In the genomic region with DNA sequence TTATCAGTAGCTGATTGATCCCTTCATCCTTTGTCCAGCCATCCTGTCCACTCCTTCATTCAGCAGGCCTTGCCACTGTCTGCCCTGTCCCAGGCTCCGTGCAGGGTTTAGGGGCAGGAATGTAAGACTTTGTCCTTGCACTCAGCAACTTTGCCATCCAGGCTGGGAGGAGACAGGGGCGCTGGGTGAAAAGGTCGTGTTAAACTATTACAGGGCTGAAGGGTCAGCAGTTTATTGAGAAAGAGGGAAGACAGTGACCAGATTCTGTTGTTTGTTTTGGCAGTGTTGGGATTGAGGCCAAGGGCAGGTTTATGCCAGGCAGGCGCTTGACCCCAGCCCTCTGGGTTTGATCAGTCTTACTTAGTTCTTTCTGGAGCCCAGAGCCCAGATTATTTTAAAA, we compare ENCODE assay signal across 11 mouse cellular contexts. TPM values are rescaled to one million over a fixed set of nuclear protein-coding genes. Genes with fewer than 3 reads are reported as not detected.
DNase-seq lines count a peak whose midpoint lies in the region; ATAC-seq and TF ChIP-seq lines count a peak whose summit lies in the region.
"Had no signal": no experiment of that assay in that cellular context is flagged by ENCODE, and none has a peak within 500 bp of the region (broad histone marks: within the 10 kb centered on the region; RNA-seq: fewer than 3 reads in every experiment).

No protein-coding gene starts in this region.

- intact Hi-C loops in gastrocnemius, adult 2 months (cut with DNase I), result loop anchor here (1.0 to 10.0 kb wide), 5 partner anchors 41 to 323 kb away; a partner anchor contains a TSS
- intact Hi-C loops in gastrocnemius, postnatal 14 days (cut with DNase I; ENCODE audit: low total_unique reads), result no loop called here
- intact Hi-C loops in left cerebral cortex, adult 2 months (cut with DNase I), result loop anchor here (1.0 to 2.0 kb wide), 3 partner anchors 75 to 172 kb away; a partner anchor contains a TSS

- no peak overlapping the region for H3K4me3 ChIP-seq in gastrocnemius, adult 2 months
- H3K4me3 ChIP-seq in midbrain, embryonic 10.5 days, result no peak overlapping the region
- H3K4me3 ChIP-seq in midbrain, embryonic 14.5 days (replicated peaks; ENCODE audit: low read depth, low read length), result no peak overlapping the region
- H3K4me3 ChIP-seq in kidney, embryonic 16.5 days (ENCODE audit: low read length), result no peak overlapping the region
- no peak overlapping the region for H3K4me3 ChIP-seq in liver, embryonic 16.5 days (ENCODE audit: low read depth, low read length)
- H3K4me3 ChIP-seq in left cerebral cortex, adult 2 months, result no peak overlapping the region
- H3K4me3 ChIP-seq: embryonic facial prominence, embryonic 10.5 days had no signal

- no peaks in the 10 kb centered on the region for H3K9me3 ChIP-seq in midbrain, embryonic 10.5 days (replicated peaks)
- H3K9me3 ChIP-seq in midbrain, embryonic 14.5 days (ENCODE audit: control insufficient read depth, low read length), result no peaks in the 10 kb centered on the region
- no peaks in the 10 kb centered on the region for H3K9me3 ChIP-seq in kidney, embryonic 16.5 days (ENCODE audit: low read length)
- H3K9me3 ChIP-seq in liver, embryonic 16.5 days (replicated peaks; ENCODE audit: control insufficient read depth, low read length), result no peaks in the 10 kb centered on the region
- H3K9me3 ChIP-seq: embryonic facial prominence, embryonic 10.5 days; megakaryocyte, embryonic 14.5 days had no signal

- no peaks in the 10 kb centered on the region for H3K27me3 ChIP-seq in midbrain, embryonic 10.5 days (ENCODE audit: low read depth, poor library complexity, severe bottlenecking)
- H3K27me3 ChIP-seq in midbrain, embryonic 14.5 days (ENCODE audit: control insufficient read depth, insufficient read depth, low read length), result no peaks in the 10 kb centered on the region
- no peaks in the 10 kb centered on the region for H3K27me3 ChIP-seq in kidney, embryonic 16.5 days (ENCODE audit: insufficient read depth, low read length)
- H3K27me3 ChIP-seq in liver, embryonic 16.5 days (ENCODE audit: control insufficient read depth, insufficient read depth, low read depth, low read length), result no peaks in the 10 kb centered on the region
- H3K27me3 ChIP-seq: megakaryocyte, embryonic 14.5 days had no signal

- WGBS in midbrain, embryonic 10.5 days, result 75% methylated on average over 4 of the region's 4 CpGs
- 82% methylated on average over 4 of the region's 4 CpGs for WGBS in midbrain, embryonic 14.5 days
- 53% methylated on average over 4 of the region's 4 CpGs for WGBS in kidney, embryonic 16.5 days
- 63% methylated on average over 4 of the region's 4 CpGs for WGBS in liver, embryonic 16.5 days (ENCODE audit: insufficient replicate concordance)

- no peak for DNase-seq in gastrocnemius, adult 2 months
- no peak for DNase-seq in gastrocnemius, postnatal 14 days
- no peak for DNase-seq in midbrain, embryonic 10.5 days (ENCODE audit: low spot score)
- DNase-seq in midbrain, embryonic 14.5 days, result no peak
- no peak for DNase-seq in retina, postnatal 1 day
- DNase-seq in left cerebral cortex, adult 2 months (ENCODE audit: extremely low spot score in 1 of 2, low spot score in 2 of 2), result no peak
- DNase-seq: cerebellum, adult 2 months had no signal

- H3K4me1 ChIP-seq in midbrain, embryonic 10.5 days, result no peaks in the 10 kb centered on the region
- no peaks in the 10 kb centered on the region for H3K4me1 ChIP-seq in midbrain, embryonic 14.5 days (ENCODE audit: control insufficient read depth, insufficient read depth, low read length)
- H3K4me1 ChIP-seq in kidney, embryonic 16.5 days (ENCODE audit: insufficient read depth, low read length), result peaks cover 3% of the 10 kb centered on the region; the same call in 1 of the 2 replicates
- peaks cover 4% of the 10 kb centered on the region; the same call in 1 of the 2 replicates for H3K4me1 ChIP-seq in liver, embryonic 16.5 days (ENCODE audit: control insufficient read depth, low read depth, low read length)

- peak overlapping the region; percentile 78 for H3K27ac ChIP-seq in gastrocnemius, adult 2 months
- H3K27ac ChIP-seq in midbrain, embryonic 10.5 days (replicated peaks), result 0 out of 2 replicates have a peak overlapping the region, but pooled peaks have one; percentile 17
- H3K27ac ChIP-seq in midbrain, embryonic 14.5 days (replicated peaks; ENCODE audit: low read depth, low read length), result no peak overlapping the region
- peak overlapping the region; percentile 13 for H3K27ac ChIP-seq in kidney, embryonic 16.5 days (ENCODE audit: low read length)
- H3K27ac ChIP-seq in liver, embryonic 16.5 days (ENCODE audit: low read length), result 0 out of 2 replicates have a peak overlapping the region, but pooled peaks have one; percentile 24
- no peak overlapping the region for H3K27ac ChIP-seq in left cerebral cortex, adult 2 months
- H3K27ac ChIP-seq: embryonic facial prominence, embryonic 10.5 days had no signal

- no peak overlapping the region for H3K4me2 ChIP-seq in midbrain, embryonic 14.5 days (ENCODE audit: low read length)
- no peak overlapping the region for H3K4me2 ChIP-seq in kidney, embryonic 16.5 days (replicated peaks; ENCODE audit: low read depth, low read length)
- H3K4me2 ChIP-seq in liver, embryonic 16.5 days (ENCODE audit: low read depth, low read length), result no peak overlapping the region

- H3K36me3 ChIP-seq in midbrain, embryonic 10.5 days, result peaks cover 96% of the 10 kb centered on the region
- H3K36me3 ChIP-seq in midbrain, embryonic 14.5 days (ENCODE audit: control insufficient read depth, insufficient read depth, low read length), result peaks cover 81% of the 10 kb centered on the region
- peaks cover 53% of the 10 kb centered on the region for H3K36me3 ChIP-seq in kidney, embryonic 16.5 days (ENCODE audit: insufficient read depth, low read length)
- peaks cover 5% of the 10 kb centered on the region; the same call in 1 of the 2 replicates for H3K36me3 ChIP-seq in liver, embryonic 16.5 days (ENCODE audit: control insufficient read depth, insufficient read depth)

- TF ChIP-seq CTCF in gastrocnemius, adult 2 months (IDR thresholded peaks at IDR 0.05), result no peak
- TF ChIP-seq CTCF in left cerebral cortex, adult 2 months (IDR thresholded peaks at IDR 0.05), result no peak

- no peak overlapping the region for H3K9ac ChIP-seq in midbrain, embryonic 14.5 days (replicated peaks; ENCODE audit: low read length)
- H3K9ac ChIP-seq in kidney, embryonic 16.5 days (replicated peaks; ENCODE audit: low read length), result 0 out of 2 replicates have a peak overlapping the region, but pooled peaks have one; percentile 23
- H3K9ac ChIP-seq in liver, embryonic 16.5 days (ENCODE audit: low read depth, low read length), result no peak overlapping the region

- ATAC-seq in midbrain, embryonic 14.5 days (ENCODE audit: low FRiP score, low TSS enrichment), result no peak
- peak; percentile 33; the same call in 1 of the 2 replicates for ATAC-seq in kidney, embryonic 16.5 days (ENCODE audit: low FRiP score, low TSS enrichment)
- peak; percentile 81 for ATAC-seq in liver, embryonic 16.5 days (ENCODE audit: low read depth)

RNA-seq across cellular contexts. Expression of a gene that starts 25.2 kb away (rescaled TPM):
- 10 to 100 TPM; 28.7 to 31.2 TPM for total RNA-seq in gastrocnemius, adult 2 months (2021)
- total RNA-seq in gastrocnemius, postnatal 14 days (2021), result 10 to 100 TPM; 37.4 to 40.8 TPM
- 117 and 122 TPM in 2 replicates for polyA plus RNA-seq in midbrain, embryonic 10.5 days (2016; fragmentation: Nextera tagmentation; extraction: Ambion mirVana)
- polyA plus RNA-seq in midbrain, embryonic 14.5 days (2014; fragmentation: Nextera tagmentation; extraction: Ambion mirVana), result 85.5 and 90.5 TPM in 2 replicates
- 251 and 271 TPM in 2 replicates for polyA plus RNA-seq in kidney, embryonic 16.5 days (2015; fragmentation: Nextera tagmentation; extraction: Ambion mirVana)
- polyA plus RNA-seq in liver, embryonic 16.5 days (2015; fragmentation: Nextera tagmentation; extraction: Ambion mirVana), result 136 and 143 TPM in 2 replicates
- 10 to 100 TPM; 39.2 to 44.6 TPM for total RNA-seq in left cerebral cortex, adult 2 months (2021)

Comparison
In these comparisons a context has a peak if more than half of its experiments do, and no peak if none do; other contexts are left out.
1. H3K27ac ChIP-seq: peak in gastrocnemius, adult 2 months (single experiment), midbrain, embryonic 10.5 days (single experiment), kidney, embryonic 16.5 days (single experiment) and liver, embryonic 16.5 days (single experiment); none in midbrain, embryonic 14.5 days (single experiment) and left cerebral cortex, adult 2 months (single experiment).